Mouse (Mus musculus) heart, postnatal 0 days (tissue): ENCODE results near the gene Agbl4.

Source experiments
- CTCF ChIP-seq: IDR thresholded peaks from 2 replicates; pipeline ENCODE4 v1.5.1; 2016; ENCODE audit warnings: antibody characterized with exemption, control low read depth, low read depth
- EP300 ChIP-seq: IDR thresholded peaks from 2 replicates; pipeline ENCODE4 v1.6.1; 2016; ENCODE audit warnings: antibody characterized with exemption, low read depth

DNA sequence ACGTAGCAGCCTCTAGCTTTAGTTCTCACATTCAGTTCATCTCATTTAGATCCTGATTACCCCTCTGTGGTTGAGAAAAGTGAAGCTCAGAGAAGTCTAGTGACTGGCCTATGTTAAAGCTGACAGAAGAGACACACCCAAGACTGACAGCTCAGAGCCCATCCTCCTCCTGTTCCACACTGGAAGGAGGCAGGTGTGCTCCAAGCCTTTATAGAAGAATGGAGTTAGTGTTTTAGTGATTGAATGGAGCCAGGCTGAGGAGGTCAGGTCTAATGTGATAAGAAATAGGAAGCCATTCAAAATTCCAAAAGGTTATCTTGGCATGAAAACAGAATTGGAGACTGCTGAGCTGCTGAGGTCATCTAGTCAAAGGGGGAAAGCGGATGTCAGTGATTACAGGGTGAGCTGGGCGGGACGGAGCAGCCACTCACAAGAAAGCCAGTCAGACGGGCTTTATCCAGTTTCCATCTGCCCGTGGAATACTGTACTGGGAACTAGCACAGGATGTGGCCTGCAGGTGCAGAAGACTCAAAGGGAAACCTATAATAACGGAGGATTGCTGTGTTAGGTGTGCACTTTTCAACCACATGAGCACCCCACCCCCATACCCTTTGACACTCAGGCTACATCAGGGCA lies 1053.9 kb downstream of the Agbl4 start:
- TF ChIP-seq CTCF, result no peak
- no peak for TF ChIP-seq EP300
